Mouse (Mus musculus) liver, embryonic 15.5 days (tissue): Measurements from ENCODE around the gene Aipl1. TPM values are rescaled to one million over a fixed set of nuclear protein-coding genes. Genes with fewer than 3 reads are reported as not detected.

Source experiments
- ATAC-seq: fragments of 200-750 bp; cut with Nextera tagmentation; 2 replicates; pipeline ENCODE4 v1.8.0; 2017; ENCODE audit warnings: moderate number of reproducible peaks, mild to moderate bottlenecking, moderate library complexity; ENCODE audit not compliant: insufficient read depth
- H3K27ac ChIP-seq: fragments of 300-500 bp; sonication (generic); replicated peaks from 2 replicates; pipeline ENCODE4 v1.5.1; 2015; ENCODE audit warnings: mild to moderate bottlenecking, inconsistent platforms
- H3K27me3 ChIP-seq: fragments of 300-500 bp; sonication (generic); 2 replicates; pipeline ENCODE4 v1.6.1; 2015; ENCODE audit warnings: mild to moderate bottlenecking, inconsistent platforms
- H3K36me3 ChIP-seq: fragments of 300-500 bp; sonication (generic); replicated peaks from 2 replicates; pipeline ENCODE4 v1.6.1; 2015; ENCODE audit warnings: moderate library complexity, mild to moderate bottlenecking, inconsistent platforms
- H3K4me1 ChIP-seq: fragments of 300-500 bp; sonication (generic); replicated peaks from 2 replicates; pipeline ENCODE4 v1.6.1; 2015; ENCODE audit warnings: inconsistent platforms
- H3K4me2 ChIP-seq: fragments of 300-500 bp; sonication (generic); 2 replicates; pipeline ENCODE4 v1.6.1; 2015; ENCODE audit warnings: moderate library complexity, mild to moderate bottlenecking, inconsistent platforms
- H3K4me3 ChIP-seq: fragments of 300-500 bp; sonication (generic); replicated peaks from 2 replicates; pipeline ENCODE4 v1.5.1; 2015; ENCODE audit warnings: mild to moderate bottlenecking, inconsistent platforms
- H3K9ac ChIP-seq: fragments of 300-500 bp; sonication (generic); 2 replicates; pipeline ENCODE4 v1.6.1; 2015; ENCODE audit warnings: moderate library complexity, mild to moderate bottlenecking, inconsistent platforms
- H3K9me3 ChIP-seq: fragments of 300-500 bp; sonication (generic); replicated peaks from 2 replicates; pipeline ENCODE4 v1.6.1; 2016; ENCODE audit warnings: inconsistent platforms
- WGBS: fragments of 180-500 bp; shearing (Covaris S2); methylation state at CpG from one replicate; pipeline ENCODE4 v1.1.7; 2015; ENCODE audit warnings: mixed read lengths; ENCODE audit not compliant: insufficient replicate concordance; 5-methylcytosine and 5-hydroxymethylcytosine counted together
- polyA plus RNA-seq: library from polyadenylated mRNA; unstranded; fragments of >200 nt; fragmentation: Nextera tagmentation; extraction: Ambion mirVana; gene quantifications from 2 replicates; pipeline ENCODE4 v1.2.1, GENCODE M21; 2015

Gene Aipl1
- polyA plus RNA-seq, 1 experiment from 2014 or later: 0.05 TPM

DNA sequence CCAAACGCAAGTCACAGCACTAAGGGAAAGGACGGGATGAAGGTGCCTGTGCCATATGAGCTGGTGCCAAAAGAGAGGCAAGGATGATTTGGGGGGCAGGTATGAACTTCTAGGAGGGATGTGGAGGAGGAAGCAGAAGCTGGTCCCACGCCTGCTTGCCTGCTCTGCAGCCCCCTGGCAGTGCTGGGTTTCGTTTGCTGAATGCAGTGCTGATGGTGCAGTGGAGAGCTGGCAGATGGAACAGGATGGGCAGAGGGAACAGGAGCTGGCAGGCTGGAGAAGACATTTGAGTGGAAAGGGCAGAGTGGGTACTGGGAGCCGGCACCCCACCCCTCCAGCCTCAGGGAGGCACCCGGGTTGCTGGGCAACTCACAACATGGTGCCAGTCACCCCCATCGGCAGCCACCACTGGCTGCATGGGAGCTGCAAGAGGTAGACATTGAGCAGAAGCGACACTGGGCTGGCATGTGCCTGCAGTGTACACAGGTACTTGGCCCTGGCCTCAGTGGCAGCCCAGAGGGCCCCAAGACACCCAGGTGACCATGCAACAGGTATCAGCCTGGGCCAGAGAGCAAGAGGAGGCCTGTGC is 12.0 kb upstream of the Aipl1 start:
- no peak for ATAC-seq
- no peak overlapping the region for H3K27ac ChIP-seq
- WGBS: 54% methylated on average over 8 of the region's 8 CpGs
- no peak overlapping the region for H3K4me2 ChIP-seq
- no peak overlapping the region for H3K9ac ChIP-seq
- H3K4me1 ChIP-seq: peaks cover 9% of the 10 kb centered on the region; the same call in 1 of the 2 replicates
- H3K36me3 ChIP-seq: peaks cover 6% of the 10 kb centered on the region; the same call in 1 of the 2 replicates
- no peaks in the 10 kb centered on the region for H3K9me3 ChIP-seq
- no peak overlapping the region for H3K4me3 ChIP-seq
- peaks cover 53% of the 10 kb centered on the region for H3K27me3 ChIP-seq

DNA sequence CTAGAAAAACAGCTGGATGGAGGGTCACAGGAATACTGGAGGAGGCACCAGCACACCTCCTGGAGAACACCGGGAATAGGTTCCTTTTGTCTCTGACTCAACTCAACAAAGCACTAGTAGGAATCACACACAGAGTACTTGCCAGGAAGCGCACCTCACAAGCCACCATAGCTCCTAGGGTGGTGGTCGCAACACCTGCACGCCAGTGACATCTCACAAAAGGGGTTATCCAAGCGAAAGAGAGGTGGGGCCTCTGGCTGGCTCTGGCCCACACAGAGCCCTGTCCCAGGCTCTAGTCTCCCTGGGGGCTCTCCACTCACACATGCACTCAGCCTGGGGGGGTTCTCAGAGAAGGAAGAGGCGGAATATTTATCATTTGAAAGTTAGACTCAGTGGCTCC is 11.4 kb upstream of the Aipl1 start:
- Histone ChIP-seq H3K9ac (no peak overlapping the region), H3K4me1 (peaks cover 9% of the 10 kb centered on the region; the same call in 1 of the 2 replicates), H3K9me3 (no peaks in the 10 kb centered on the region), H3K4me3 (no peak overlapping the region), H3K27ac (no peak overlapping the region), H3K4me2 (no peak overlapping the region), H3K27me3 (peaks cover 49% of the 10 kb centered on the region), H3K36me3 (peaks cover 6% of the 10 kb centered on the region; the same call in 1 of the 2 replicates)
- ATAC-seq: no peak
- WGBS: 48% methylated on average over 6 of the region's 6 CpGs

DNA sequence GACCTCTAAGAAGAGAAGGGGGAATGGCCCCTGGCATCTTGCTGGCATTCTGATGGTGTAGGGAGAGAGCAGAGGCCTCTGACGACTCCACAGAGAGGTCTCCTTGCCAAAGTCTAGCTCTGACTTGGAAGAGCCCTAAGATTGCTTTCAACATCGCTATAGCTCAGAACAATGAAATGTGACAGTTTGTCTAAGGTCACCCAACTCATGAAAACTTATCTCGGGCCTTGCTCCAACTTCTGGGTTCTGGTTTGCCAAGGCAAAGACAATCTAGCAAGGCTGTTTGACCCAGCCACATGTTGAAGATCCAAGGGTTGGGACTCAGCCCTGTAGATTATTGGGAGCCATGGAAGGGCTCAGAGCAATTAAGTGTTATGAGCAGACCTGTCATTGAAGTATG is 6.9 kb upstream of the Aipl1 start:
- H3K36me3 ChIP-seq: peaks cover 6% of the 10 kb centered on the region; the same call in 1 of the 2 replicates
- no peak overlapping the region for H3K27ac ChIP-seq
- no peak overlapping the region for H3K4me3 ChIP-seq
- peaks cover 25% of the 10 kb centered on the region for H3K4me1 ChIP-seq
- peaks cover 19% of the 10 kb centered on the region for H3K27me3 ChIP-seq
- 57% methylated on average over 3 of the region's 3 CpGs for WGBS
- H3K4me2 ChIP-seq: no peak overlapping the region
- no peaks in the 10 kb centered on the region for H3K9me3 ChIP-seq
- no peak overlapping the region for H3K9ac ChIP-seq
- no peak for ATAC-seq

DNA sequence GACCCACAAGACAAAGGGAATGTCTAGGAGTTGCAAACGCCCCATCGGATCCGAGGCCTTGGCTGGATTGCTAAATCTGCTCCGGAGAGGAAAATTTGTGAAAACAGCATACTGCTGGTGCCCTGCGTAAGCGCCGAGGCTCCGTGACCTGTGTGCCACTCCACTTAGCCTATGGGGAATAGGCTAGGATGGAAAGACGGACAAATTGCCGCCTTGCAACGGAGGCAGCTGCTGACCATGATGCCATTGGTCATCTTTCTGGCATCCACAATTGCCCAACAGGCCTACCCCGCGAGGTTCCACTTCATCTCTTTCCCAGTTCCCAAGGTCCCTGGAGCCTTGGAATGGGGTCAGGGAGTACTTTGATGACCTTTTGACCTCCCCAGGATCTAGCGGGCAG is 5.3 kb upstream of the Aipl1 start:
- WGBS: 4% methylated on average over 14 of the region's 14 CpGs
- ATAC-seq: 0 out of 2 replicates have a peak, but pooled peaks have one; percentile 29
- peak overlapping the region; percentile 81 for H3K4me2 ChIP-seq
- H3K27me3 ChIP-seq: peaks cover 26% of the 10 kb centered on the region
- H3K4me1 ChIP-seq: peaks cover 25% of the 10 kb centered on the region
- peak overlapping the region; percentile 13; the same call in 1 of the 2 replicates for H3K9ac ChIP-seq
- no peak overlapping the region for H3K27ac ChIP-seq
- no peaks in the 10 kb centered on the region for H3K9me3 ChIP-seq
- peaks cover 6% of the 10 kb centered on the region; the same call in 1 of the 2 replicates for H3K36me3 ChIP-seq
- peak overlapping the region; percentile 64 for H3K4me3 ChIP-seq

DNA sequence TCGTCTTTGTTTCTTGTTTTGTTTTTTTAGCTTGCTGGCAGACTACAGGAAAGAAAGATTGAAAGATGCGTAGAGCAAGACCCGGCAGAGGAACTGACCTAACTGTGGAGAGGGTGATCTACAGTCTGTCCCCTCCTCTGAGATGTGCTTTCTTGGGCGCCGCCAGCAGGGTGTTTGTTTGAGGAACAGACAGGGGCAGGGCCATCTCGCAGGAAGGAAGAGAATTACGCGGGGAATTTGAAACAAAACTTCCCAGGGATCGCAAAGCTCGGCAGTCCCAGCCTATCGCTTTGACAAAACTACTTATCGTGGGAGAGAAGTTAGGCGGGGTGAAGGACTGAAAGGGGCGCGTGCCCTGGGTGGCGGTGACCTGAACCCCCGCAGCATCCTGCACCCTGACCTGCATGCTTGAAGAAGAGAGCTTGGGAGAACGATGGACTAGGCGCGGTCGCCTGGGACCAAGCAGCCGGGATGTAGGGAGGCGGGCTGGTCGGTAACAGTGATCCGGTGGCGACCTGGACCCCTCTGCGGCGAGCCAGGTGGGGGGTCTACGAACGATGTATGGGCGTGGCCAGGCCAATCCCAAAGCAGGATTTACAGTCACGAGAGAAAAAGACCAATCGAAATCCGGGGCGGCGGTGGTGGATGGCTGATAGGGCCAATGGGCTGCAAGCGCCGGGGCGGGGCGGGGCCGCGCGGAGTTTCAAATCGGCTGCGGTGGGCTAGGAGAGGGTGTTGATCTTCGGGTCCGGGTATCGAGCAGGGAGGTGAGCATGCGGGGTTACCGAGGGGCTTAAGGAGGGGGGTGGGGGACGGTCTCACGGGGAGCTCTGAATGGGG is 4.7 kb upstream of the Aipl1 start, which contains the start of gene Pimreg:
Gene Pimreg, plus strand, starts transcription at position 265 of the 840 bp plus-strand sequence.
- peak within 1 kb of the TSS; percentile 81 for H3K4me2 ChIP-seq
- under 1% methylated on average over 52 of the region's 52 CpGs for WGBS
- peak within 1 kb of the TSS; percentile 64 for H3K4me3 ChIP-seq
- no peak within 1 kb of the TSS for H3K27ac ChIP-seq
- peaks cover 25% of the 10 kb centered on the region for H3K4me1 ChIP-seq
- H3K36me3 ChIP-seq: peaks cover 6% of the 10 kb centered on the region; the same call in 1 of the 2 replicates
- no peaks in the 10 kb centered on the region for H3K9me3 ChIP-seq
- peak; percentile 73 for ATAC-seq
- H3K27me3 ChIP-seq: peaks cover 27% of the 10 kb centered on the region
- H3K9ac ChIP-seq: peak within 1 kb of the TSS; percentile 25; the same call in 1 of the 2 replicates

DNA sequence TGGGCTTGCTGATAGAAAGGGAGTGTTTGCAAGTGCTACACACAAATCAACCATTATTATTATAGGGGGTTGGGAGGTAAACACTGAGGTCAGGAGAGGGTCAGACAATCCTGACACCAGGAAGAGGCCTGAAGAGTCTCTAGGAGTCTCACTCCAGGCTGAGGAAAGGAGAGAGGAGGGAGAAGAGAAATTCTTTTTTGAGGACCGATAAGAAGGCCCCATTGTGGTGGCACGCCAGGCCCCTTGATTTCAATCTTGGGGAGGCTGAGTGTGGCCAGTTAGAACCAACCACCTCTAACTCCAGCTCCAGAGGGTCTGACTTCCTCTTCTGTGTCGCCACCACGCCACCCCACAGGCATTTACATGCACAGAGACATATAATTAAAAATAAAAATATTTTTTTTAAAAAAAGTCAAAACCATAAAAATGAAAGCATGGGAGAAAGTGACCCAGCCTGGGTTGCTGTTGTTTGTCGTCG is 4.0 kb upstream of the Aipl1 start:
- 0 out of 2 replicates have a peak overlapping the region, but pooled peaks have one; percentile 25 for H3K9ac ChIP-seq
- H3K36me3 ChIP-seq: peaks cover 3% of the 10 kb centered on the region; the same call in 1 of the 2 replicates
- H3K4me1 ChIP-seq: peaks cover 25% of the 10 kb centered on the region
- peaks cover 27% of the 10 kb centered on the region for H3K27me3 ChIP-seq
- no peak overlapping the region for H3K27ac ChIP-seq
- WGBS: 2% methylated on average over 6 of the region's 6 CpGs
- peak overlapping the region; percentile 81 for H3K4me2 ChIP-seq
- peak overlapping the region; percentile 64 for H3K4me3 ChIP-seq
- H3K9me3 ChIP-seq: no peaks in the 10 kb centered on the region
- no peak for ATAC-seq

DNA sequence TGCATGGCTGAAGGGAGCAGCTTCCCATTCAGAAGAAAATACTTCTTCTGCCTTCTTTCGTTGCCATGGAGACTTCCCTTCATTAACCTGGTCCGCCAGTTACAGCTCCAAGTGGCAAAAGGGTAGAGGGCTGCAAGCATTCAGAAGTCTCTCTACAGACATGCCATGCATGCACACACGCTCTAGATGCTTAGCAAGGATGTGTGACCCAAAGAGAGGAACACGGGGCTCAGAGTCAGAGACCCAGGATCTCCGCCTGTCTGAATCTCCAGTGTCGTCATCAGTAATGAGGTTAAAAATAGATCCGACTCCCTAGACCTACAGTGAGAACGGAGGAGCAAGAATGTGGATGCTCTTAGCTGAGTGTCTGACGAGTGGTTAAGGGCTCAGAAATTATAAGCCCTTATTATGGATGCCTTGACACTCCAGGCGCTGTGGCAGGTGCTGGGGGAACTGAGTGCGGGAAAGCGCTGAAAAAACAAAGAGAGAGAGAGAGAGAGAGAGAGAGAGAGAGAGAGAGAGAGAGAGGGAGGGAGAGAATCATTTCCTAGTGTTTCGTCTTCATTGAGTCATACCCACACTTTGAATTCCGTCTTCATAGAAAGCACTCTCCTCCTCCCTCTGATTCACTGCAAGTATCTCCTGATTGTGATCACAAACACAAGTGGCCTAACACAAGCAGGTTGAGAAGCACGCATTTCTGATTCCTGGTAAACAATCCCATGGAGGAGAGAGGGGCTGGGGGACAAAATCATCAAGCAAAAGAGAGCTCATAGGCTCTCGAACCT is 2.5 kb upstream of the Aipl1 start:
- no peak for ATAC-seq
- Histone ChIP-seq H3K9me3 (no peaks in the 10 kb centered on the region), H3K4me1 (peaks cover 25% of the 10 kb centered on the region), H3K27me3 (peaks cover 27% of the 10 kb centered on the region), H3K27ac (no peak overlapping the region), H3K4me3 (no peak overlapping the region), H3K9ac (no peak overlapping the region), H3K4me2 (no peak overlapping the region), H3K36me3 (no peaks in the 10 kb centered on the region)
- WGBS: 53% methylated on average over 16 of the region's 16 CpGs

DNA sequence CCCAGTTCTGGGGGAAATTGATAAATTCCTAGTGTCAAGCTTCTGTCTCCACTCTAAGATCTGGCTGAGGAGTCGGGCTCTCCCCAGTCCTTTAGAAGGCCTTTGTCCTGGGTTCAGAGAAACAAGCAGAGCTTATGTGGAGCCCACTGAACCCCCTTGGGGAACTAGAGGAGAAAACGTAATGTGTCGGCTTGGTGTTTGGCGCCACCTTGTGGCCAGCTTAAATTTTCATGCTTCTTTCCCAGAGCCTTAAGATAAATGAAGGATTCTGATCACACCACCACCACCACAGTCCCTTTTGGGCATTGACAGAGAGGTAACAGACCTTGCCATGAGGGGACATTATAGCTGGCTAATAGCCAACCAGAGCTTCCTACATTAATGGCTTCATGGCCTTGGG is 687 bp upstream of the Aipl1 start:
- H3K4me3 ChIP-seq: no peak overlapping the region
- no peaks in the 10 kb centered on the region for H3K9me3 ChIP-seq
- H3K36me3 ChIP-seq: no peaks in the 10 kb centered on the region
- H3K27ac ChIP-seq: no peak overlapping the region
- ATAC-seq: no peak
- WGBS: 2% methylated on average over 4 of the region's 4 CpGs
- H3K4me2 ChIP-seq: no peak overlapping the region
- H3K9ac ChIP-seq: no peak overlapping the region
- H3K27me3 ChIP-seq: peaks cover 24% of the 10 kb centered on the region
- H3K4me1 ChIP-seq: peaks cover 19% of the 10 kb centered on the region

DNA sequence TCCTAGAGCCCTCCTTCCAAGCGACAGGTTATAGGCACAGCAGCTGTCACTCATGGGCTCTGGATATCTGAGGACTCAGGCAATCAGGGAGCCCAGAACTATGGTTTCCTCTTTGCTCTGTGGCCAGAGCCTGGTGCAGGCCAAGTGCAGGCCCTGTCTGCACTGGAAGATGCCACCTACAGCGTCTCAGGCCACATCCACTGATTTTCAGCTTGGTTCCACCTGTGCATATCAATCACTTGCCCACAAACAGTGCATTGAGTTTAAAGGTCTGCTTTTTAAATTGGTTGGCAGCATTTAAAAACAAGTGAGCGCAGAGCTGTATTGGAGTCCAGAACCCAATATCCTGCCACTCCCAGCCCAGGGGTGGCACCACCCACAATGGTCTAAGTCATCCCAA is 4.7 kb downstream of the Aipl1 start:
- Histone ChIP-seq H3K27ac (no peak overlapping the region), H3K36me3 (no peaks in the 10 kb centered on the region), H3K9me3 (no peaks in the 10 kb centered on the region), H3K4me1 (no peaks in the 10 kb centered on the region), H3K9ac (no peak overlapping the region), H3K27me3 (peaks cover 20% of the 10 kb centered on the region), H3K4me3 (no peak overlapping the region), H3K4me2 (no peak overlapping the region)
- WGBS: 65% methylated on average over 3 of the region's 3 CpGs
- ATAC-seq: no peak

DNA sequence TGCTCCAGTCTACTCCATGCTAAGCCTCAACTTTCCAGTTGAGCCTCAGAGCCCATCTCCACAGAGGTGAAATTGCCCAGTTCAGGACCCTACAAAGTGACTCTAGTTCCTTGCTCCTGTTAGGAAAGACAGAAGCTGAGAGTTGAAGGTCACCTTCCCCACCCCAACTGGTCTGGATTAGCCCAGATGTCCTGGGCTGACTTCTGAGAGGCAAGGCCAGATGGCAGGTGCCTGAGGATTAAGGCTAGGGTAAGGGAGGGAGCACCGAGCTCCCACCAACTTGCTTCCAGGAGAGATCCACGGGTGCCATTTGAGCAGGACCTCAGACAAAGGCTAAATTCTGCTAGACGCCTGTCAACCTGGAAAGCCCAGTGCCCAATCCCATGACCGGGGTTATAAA is 5.2 kb downstream of the Aipl1 start:
- ATAC-seq: no peak
- Histone ChIP-seq H3K27me3 (peaks cover 19% of the 10 kb centered on the region), H3K4me2 (no peak overlapping the region), H3K9me3 (no peaks in the 10 kb centered on the region), H3K9ac (no peak overlapping the region), H3K27ac (no peak overlapping the region), H3K36me3 (no peaks in the 10 kb centered on the region), H3K4me3 (no peak overlapping the region), H3K4me1 (no peaks in the 10 kb centered on the region)
- 63% methylated on average over 4 of the region's 4 CpGs for WGBS
